Mouse (Mus musculus) kidney, postnatal 4 days (tissue): ENCODE measurements around the gene Tmem177.
A peak's percentile ranks its signal among the peaks of the same experiment; 100 is the strongest.

Source experiments
- DNase-seq, 2 experiments: peaks; one replicate each; pipeline ENCODE4 v3.0.0; 2021; ENCODE audit warnings: mixed read lengths in 2 of 2

The Tmem177 gene

GRCm38 (mm10) chr1:119912953-119913814, at the start of gene Tmem177:
TSS of gene Tmem177 (minus strand) at chr1:119913208.
- peak; percentile 98 for DNase-seq

GRCm38 (mm10) chr1:119959920-119960319, 46.9 kb upstream of the Tmem177 start:
- no peak for DNase-seq

GRCm38 (mm10) chr1:119959464-119959863, 46.5 kb upstream of the Tmem177 start:
- no peak for DNase-seq

GRCm38 (mm10) chr1:119957716-119958222, 44.8 kb upstream of the Tmem177 start:
- DNase-seq: no peak

- DNase-seq: no peak
Observed at GRCm38 (mm10) chr1:119954680-119955079, 41.7 kb upstream of the Tmem177 start.

GRCm38 (mm10) chr1:119953456-119953855, 40.4 kb upstream of the Tmem177 start:
- DNase-seq: no peak

GRCm38 (mm10) chr1:119950086-119950485, 37.1 kb upstream of the Tmem177 start:
- no peak for DNase-seq

GRCm38 (mm10) chr1:119936861-119937260, 23.9 kb upstream of the Tmem177 start:
- DNase-seq: peak in 1 of 2 experiments; percentile 7

GRCm38 (mm10) chr1:119931421-119932150, 18.6 kb upstream of the Tmem177 start:
- DNase-seq: no peak

GRCm38 (mm10) chr1:119929715-119930114, 16.7 kb upstream of the Tmem177 start:
- DNase-seq: no peak

- peak; percentile 54 to 57 for DNase-seq
Observed at GRCm38 (mm10) chr1:119919299-119919698, 6.3 kb upstream of the Tmem177 start.

- no peak for DNase-seq
Observed at GRCm38 (mm10) chr1:119916823-119917371, 3.9 kb upstream of the Tmem177 start.

- DNase-seq: no peak
Observed at GRCm38 (mm10) chr1:119907206-119907748, 5.7 kb downstream of the Tmem177 start.

GRCm38 (mm10) chr1:119903231-119903620, 9.8 kb downstream of the Tmem177 start:
- no peak for DNase-seq

GRCm38 (mm10) chr1:119902551-119903230, 10.3 kb downstream of the Tmem177 start:
- DNase-seq: no peak

GRCm38 (mm10) chr1:119899195-119900123, 13.5 kb downstream of the Tmem177 start:
- DNase-seq: peak; percentile 32 to 36

- peak; percentile 79 to 81 for DNase-seq
Observed at GRCm38 (mm10) chr1:119894936-119895335, 18.1 kb downstream of the Tmem177 start.

- no peak for DNase-seq
Observed at GRCm38 (mm10) chr1:119893600-119893999, 19.4 kb downstream of the Tmem177 start.

- DNase-seq: no peak
Observed at GRCm38 (mm10) chr1:119892933-119893332, 20.1 kb downstream of the Tmem177 start.

- DNase-seq: no peak
Observed at GRCm38 (mm10) chr1:119891865-119892264, 21.1 kb downstream of the Tmem177 start.

GRCm38 (mm10) chr1:119891149-119891548, 21.9 kb downstream of the Tmem177 start:
- DNase-seq: no peak
